Mouse (Mus musculus) telencephalon, adult 2 months (tissue): ENCODE measurements at regions not wholly inside any gene's neighbourhood (a gene's known extent, or its start where the extent isn't known, plus 50 kb on each side); places are given as distances from the start of the nearest gene placed in this dataset.

Experiments used
- DNase-seq: peaks from one replicate; pipeline ENCODE4 v3.0.0-alpha.2; 2011; ENCODE audit warnings: low read depth, low spot score

- no peak for DNase-seq
These were observed 65.3 kb upstream of the Pomp start for GRCm38 (mm10) chr5:147794711-147795532.

GRCm38 (mm10) chr5:147793059-147793458 lies 67.2 kb upstream of the Pomp start:
- no peak for DNase-seq

- no peak for DNase-seq
These were observed 66.8 kb upstream of the Flt1 start for GRCm38 (mm10) chr5:147792638-147793037.

- no peak for DNase-seq
These were observed 65.3 kb upstream of the Flt1 start for GRCm38 (mm10) chr5:147791121-147791520.

DNA sequence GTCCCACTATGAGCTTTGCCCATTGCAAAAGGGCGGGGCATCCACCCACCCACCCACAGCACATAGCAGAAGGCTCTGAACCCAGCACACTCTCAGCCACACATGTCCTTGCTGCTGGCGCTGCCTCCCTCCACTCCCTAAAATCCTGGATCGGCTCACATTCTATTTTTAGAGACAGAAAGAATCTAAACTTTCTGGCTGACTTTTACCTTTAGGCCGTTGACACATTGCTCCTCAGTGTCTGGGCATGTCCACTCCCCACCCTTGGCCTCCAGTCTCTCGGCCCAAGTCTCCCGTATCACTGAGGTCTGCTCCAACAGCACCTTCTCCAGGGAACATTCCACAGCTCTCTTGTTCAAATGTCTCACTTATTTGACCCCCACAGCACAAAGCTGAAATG lies 62.7 kb upstream of the Flt1 start:
- no peak for DNase-seq

DNA sequence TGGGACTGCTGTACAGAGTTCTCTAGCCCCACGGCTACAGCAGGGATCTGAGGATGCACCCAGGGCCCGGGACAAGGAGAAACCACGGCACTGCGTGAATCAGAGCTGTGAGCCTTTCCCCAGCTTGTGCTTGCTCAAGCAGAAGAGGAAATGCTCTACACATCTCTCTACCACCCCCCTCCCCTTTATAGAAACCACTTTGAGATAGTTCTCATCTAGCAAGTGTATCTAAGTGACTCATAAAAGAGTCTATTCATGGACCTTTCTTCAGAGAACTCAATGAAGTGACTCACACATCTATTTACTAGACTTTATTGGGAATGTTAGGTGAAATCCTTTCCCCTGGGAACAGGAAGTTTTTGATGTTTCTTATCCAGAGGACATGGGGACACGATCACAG lies 61.0 kb upstream of the Flt1 start:
- peak; percentile 18 for DNase-seq

GRCm38 (mm10) chr5:147784159-147784558 lies 58.3 kb upstream of the Flt1 start:
- no peak for DNase-seq

- DNase-seq: no peak
These were observed 57.7 kb upstream of the Flt1 start for GRCm38 (mm10) chr5:147783476-147783875.

- DNase-seq: no peak
These were observed 57.0 kb upstream of the Flt1 start for GRCm38 (mm10) chr5:147782761-147783160.

DNA sequence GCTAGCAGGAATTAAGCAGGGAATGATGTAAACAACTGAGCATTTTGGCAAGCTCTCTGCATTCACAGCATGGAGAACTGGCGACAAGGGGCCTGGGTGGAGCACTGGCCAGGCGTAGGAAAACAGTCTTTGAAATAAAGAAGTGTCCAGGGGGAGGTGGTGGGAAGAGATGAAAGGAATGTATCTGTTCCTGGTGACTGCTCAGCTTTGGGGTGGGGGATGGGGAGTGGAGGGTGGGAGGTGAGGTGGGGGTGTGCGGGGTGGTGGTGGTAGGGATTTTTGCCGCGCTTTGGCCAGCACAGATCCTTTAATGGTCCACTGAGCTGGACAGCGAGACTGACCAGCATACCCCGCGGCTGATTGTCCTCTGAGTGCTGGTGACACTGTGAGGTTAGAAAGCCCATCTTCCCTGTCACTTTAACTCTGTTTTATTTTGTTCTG lies 56.5 kb upstream of the Flt1 start:
- DNase-seq: no peak

GRCm38 (mm10) chr5:147781215-147781614 lies 55.4 kb upstream of the Flt1 start:
- no peak for DNase-seq

GRCm38 (mm10) chr5:147778557-147778956 lies 52.7 kb upstream of the Flt1 start:
- DNase-seq: peak; percentile 28
